Mouse (Mus musculus) kidney, postnatal 25 days (tissue): ENCODE data around the gene Sez6.

Experiments used
- DNase-seq, 2 experiments: peaks; one replicate each; pipeline ENCODE4 v3.0.0; 2021; ENCODE audit warnings: mixed read lengths in 2 of 2

The Sez6 gene

DNA sequence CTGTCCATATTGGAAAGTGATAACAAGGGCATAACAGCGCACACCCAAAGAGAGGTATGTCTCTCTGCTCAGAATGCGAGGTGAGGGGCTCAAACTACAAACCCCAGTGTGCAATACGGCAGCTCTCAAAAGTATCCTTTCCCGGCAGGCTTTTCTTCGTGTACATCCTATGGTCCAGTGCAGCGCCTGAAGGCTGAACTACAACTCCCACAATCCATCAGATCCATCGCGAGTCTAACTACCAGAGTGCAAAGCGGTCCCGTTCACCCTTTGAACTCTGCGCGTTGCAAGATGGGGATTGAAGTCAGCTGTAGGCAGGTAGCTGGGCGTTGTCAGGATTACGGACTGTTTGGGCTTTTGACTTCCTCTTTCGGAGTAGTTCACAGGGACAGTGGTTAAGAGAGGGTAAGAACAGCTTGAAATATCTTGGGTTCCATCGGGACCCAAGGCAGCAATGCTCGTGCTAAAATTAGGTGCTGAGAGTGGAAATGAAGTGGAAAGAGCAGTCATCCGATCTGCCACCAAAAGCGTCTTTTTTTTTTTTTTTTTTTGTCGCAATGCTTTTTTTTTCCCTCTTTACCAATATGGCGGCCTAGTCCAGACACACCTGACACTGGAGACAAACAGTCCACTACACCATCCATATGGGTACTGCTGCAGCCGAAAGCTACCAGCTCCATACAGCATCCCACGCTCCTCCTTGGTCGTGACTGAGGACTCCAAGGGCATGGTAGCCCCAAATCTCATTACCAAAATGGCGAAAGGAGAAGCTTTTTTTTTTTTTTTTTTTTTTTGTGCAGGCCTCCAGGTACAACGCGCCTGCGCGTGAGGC, 51.2 kb downstream of the Sez6 start:
- peak; percentile 96 to 99 for DNase-seq

- DNase-seq: peak; percentile 99 to 100
These were observed 51.9 kb downstream of the Sez6 start, which contains the start of gene Phf12 for GRCm38 (mm10) chr11:77982441-77982905. Gene Phf12, plus strand, starts transcription at chr11:77982754.

DNA sequence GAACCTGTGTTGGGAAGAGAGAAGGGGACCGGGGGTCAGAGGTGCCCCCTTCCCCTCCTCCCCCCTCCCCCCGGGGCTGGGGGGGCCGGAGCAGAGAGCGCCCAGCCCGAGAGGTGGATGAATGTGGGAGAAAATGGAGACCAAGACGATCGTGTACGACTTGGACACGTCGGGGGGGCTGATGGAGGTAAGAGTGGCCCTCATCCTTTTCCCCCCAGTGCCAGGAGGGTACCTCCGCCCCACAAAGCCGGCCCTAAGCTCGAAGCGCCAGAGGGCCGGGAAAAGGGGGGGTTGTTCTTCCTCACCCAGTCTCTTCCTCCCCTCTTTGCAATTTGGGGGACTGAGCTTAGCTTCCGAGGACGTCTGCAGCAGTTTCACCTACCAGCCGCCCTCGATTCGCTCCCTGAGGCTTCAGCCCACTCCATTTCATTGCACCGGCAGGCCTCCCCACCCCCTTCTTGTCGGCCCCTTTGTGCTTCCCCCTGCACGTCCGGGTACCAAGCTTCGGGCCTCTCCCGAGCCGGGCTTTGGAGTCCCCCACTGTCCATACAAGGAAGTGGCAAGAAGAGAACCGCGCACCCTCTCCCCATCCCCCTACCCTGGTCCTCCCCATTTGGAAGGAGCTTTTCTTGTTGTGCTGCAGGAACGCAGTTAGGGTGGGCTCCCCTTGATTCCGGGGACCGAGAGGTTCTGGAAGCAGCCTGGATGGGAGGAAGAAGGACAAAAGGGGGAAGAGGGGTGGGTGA, 52.8 kb downstream of the Sez6 start:
- peak; percentile 39 to 74 for DNase-seq

- peak; percentile 69 to 87 for DNase-seq
These were observed 53.6 kb downstream of the Sez6 start for GRCm38 (mm10) chr11:77983937-77984835.

GRCm38 (mm10) chr11:77984836-77985231, 54.2 kb downstream of the Sez6 start:
- DNase-seq: peak; percentile 68 to 79

GRCm38 (mm10) chr11:77985541-77986065, 55.0 kb downstream of the Sez6 start:
- DNase-seq: no peak

DNA sequence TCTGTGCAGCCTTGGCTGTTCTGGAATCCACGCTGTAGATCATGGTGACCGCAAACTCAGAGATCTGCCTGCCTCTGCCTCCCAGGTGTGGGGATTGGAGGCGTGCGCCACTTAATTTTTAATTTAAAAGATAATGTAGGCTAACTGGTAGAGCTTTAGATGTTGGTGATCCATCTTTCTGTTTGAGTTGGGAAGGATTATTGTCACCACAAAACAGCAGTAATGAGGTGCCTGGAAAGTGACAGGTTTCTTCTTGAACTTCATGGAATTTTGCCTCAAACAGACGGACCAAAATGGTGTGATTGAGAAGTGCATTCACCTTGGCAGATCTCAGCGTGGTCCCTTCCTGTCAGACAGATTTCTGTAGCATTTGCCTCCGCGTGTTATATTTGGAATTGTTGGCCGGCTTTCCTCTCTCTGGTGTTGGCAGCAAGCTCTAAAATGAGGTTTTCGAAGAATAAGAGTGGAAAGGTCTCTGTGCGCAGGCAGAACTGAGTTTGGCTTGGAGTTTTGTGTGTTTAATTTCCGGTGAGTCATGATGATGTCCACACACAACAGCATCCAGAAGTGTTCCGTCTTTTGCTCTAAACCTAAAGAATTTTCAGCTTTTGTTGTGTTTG, 58.6 kb downstream of the Sez6 start:
- no peak for DNase-seq

DNA sequence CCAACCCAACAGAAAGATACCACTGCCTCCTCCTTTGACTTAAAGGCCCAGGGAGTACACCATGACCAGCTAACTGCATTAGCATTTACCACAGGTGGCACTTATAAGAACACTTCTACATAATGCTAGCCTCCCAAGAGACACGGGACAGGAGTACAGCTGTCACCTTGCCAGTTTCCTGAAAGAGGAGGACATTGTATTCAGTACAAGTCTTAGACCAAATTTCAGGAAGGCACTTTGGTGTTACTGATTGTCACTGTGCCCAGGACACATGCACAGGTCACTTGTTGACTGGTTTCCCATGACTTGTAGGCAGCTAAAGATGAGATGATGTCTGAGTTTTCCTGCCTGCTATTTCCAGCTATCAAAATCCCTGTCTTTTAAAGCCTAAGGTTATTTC, 65.0 kb downstream of the Sez6 start:
- DNase-seq: no peak

GRCm38 (mm10) chr11:78006446-78006845, 75.8 kb downstream of the Sez6 start:
- no peak for DNase-seq

- DNase-seq: peak; percentile 75 to 87
These were observed 89.1 kb downstream of the Sez6 start for GRCm38 (mm10) chr11:78019676-78020075.

GRCm38 (mm10) chr11:78023607-78024006, 93.0 kb downstream of the Sez6 start:
- DNase-seq: peak in 1 of 2 experiments; percentile 40
